Mouse (Mus musculus): Measurements from ENCODE around the gene Caln1.

Caln1 gene

DNA sequence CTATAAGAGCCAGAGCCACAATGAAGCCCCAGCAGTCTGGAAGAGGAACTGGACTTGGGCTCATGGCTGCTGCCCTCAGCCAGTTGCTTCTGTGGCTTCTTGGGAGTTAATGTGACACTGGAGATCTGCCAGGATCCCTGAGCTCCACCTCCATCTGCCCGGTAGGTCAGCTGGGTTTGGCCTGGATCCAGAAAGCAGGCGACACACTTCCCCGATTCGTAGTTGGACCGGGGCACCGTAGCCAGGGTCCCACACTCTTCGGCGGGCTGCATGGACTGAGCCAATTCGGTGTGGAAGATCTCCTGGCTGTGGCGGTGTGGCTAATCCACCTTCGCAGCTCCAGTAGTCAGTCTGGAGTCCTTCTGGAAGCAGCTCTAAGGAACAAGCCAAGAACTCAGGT, at the start of gene Caln1:
TSS of gene Caln1 (plus strand) at position 219 of the 400 bp plus-strand sequence.
- DNase-seq (ENCODE audit: low read depth, low spot score) = no peak

DNA sequence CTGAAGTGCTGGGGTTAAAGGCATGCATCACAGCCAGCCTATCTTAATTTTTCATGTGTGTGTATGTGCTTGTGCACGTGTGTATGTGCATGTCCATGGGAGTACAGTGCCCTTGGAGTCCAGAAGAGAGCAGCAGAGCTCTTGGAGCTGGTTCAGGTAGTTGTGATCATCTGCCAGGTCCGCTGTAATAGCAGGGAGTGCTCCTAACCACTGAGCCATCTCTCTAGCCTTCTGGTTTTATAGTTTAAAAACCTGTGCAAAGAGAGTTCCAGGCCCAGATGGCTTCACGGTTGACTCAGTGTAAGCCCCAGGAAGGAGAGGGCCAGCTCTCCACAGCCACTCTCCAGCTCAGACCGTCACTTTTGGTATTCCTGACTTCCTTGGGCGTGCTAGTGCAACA, 49.5 kb upstream of the Caln1 start:
- DNase-seq (ENCODE audit: low read depth, low spot score) = no peak

DNA sequence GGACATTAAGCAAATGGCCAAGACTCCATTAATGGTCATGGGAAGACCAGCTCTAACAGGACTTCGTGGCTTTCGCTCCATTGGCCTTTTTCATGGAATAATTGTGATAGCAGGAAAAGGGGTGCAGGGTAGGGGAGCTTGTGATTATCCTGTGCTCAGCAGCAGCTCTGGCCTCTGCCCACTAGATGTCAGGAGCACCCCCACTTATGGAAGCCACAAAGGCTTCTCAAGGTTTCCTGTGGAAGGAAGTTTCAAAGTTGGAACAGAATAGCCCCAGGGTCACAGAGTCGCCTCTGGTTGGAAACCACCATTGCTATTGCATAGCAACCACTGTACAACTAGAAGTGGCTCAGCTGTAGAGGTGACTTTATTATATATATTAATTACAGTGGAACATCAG, 48.8 kb upstream of the Caln1 start:
- peak; percentile 16 for DNase-seq (ENCODE audit: low read depth, low spot score)

DNA sequence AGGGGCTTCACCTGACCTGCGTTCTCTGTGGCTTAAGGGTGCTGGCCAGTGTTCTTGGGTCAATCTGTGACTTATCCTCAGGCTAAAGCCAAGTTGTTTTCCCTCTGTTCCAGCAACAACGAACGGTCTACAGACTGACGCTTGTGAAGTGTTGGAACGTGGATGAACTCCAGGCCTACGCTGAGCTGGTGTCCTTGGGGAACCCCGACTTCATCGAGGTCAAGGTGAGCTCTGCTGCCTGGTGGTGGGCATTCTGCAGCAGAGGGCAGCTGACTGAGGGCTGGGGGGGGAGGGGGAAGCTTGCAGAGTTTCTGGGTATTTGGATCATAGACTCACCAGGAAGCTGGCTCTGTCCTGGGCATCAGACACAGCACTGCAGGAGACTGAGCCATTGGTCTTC, 43.8 kb upstream of the Caln1 start:
- no peak for DNase-seq (ENCODE audit: low read depth, low spot score)

DNA sequence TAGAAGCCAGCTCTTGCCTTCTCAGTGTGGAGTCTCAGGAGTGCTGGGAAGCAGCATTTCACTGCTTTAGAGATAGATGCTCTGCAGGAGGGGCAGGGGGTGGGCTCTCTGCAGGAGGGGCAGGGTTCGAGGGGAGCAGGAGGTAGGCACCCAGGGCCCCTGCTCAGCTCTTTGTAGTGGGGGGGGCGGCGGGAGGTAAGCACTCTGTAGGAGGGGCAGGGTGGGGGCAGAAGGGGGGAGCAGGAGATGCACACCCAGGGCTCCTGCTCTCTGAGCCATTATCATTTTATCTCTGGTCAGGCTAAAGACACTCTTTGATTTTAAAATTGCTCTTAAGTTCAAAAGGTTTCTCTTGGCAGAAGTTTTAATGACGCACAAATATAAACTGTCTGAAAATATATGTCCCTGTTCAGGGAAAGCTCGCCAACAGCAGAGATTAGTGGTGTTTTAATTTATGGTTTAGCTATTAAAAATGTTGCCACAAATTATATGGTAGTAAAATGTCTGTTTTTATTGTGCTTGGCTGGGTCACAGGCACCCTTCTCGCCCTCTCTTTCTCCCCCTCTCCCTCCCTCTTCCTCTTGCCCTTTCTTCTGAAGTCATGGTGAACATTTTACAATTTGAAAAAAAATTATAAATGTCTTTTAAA, 41.5 kb upstream of the Caln1 start:
- no peak for DNase-seq (ENCODE audit: low read depth, low spot score)

DNA sequence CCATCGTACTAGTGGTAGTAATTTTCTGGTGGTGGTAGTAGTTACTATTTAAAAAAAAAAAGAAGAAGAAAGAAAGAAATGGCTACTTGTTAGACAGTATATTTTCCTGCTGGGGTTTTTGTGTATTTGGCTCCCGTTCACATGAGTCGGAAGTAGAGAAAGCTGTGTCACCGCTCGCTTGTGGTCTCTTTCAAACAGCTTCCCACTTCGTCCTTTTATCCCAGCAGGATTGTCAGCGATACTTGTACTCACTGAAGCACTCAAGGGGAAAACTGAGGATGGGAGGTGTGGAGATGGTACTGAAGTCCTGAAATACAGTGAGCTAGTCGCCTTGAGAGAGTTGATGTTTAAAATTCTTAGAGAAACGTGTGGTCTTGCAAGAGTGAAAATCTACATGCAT, 40.9 kb upstream of the Caln1 start:
- DNase-seq (ENCODE audit: low read depth, low spot score) = no peak

DNA sequence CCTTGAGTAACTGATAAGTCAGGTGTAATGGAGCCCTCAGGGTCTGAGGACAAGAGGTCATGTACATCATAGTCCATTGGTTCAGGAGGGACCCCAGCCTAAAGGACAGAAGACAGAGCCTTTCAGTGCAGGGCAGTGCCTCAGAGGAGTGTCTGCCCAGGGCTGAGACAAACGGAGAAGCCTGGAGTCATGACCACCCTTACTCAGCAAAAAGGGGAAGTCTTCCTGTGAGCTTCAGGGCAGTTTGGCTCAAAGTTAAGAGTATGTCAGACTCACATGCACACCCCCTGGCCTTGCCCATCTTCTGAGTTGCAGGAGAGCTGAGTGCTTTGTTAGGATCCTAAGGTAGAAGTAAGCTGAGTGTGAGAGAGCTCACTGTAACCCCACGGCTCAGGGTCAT, 39.4 kb upstream of the Caln1 start:
- DNase-seq (ENCODE audit: low read depth, low spot score) = no peak

DNA sequence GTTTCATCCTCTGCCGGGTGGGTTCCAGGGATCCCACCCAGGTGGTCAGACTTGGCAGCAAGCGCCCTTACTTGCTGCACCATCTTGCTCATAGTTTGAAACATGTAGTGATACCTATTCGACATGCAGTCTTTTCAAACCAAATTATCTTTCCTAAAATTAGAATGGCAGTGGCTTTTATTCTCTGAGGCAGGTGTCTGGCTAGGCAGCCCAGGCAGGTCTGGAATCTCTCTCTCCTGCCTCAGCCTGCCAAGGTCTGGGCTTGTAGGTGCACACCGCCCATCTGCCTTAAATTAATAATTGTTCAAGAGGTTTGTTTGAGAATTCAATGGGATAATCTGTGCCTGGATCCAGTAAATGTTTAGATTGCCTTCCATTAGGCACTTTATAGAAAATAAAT, 38.5 kb upstream of the Caln1 start:
- DNase-seq (ENCODE audit: low read depth, low spot score) = no peak

DNA sequence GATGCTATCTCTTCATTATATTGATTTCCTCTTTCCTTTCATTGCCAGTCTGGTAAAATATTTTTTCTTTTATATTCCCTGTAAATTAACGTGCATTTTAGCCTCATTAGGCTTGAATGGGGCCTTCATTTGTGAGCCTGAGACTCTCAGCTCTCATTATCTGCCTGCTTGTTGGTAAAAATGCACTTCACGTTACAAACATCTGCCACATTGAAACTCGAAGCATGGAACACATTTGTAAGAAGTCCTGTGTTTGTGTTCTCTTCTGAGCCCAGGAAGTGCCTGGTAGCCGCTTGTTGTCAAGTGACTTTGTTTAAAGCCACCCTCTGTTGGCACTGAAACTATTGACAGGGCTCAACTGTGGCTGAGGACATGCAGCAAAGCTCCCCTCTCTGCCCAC, 38.0 kb upstream of the Caln1 start:
- no peak for DNase-seq (ENCODE audit: low read depth, low spot score)

DNA sequence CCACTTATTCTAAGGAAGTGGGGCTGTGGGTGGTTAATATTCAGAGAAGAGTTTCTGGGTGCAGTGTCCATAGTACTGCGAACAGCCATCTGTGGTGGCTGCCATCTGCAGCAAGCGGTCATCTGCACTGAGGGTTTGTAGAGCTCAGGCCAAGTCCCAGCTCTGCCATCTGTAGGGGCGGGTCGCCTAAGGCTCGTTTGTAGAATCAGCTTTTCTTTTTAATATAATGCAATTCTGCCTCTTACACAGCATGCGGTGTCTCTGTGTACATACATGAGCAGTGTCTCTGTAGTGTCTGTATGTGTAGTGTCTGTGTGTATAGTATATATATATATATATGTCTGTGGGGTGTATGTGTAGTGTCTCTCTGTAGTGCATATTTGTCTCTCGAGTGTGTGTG, 35.7 kb upstream of the Caln1 start:
- no peak for DNase-seq (ENCODE audit: low read depth, low spot score)

DNA sequence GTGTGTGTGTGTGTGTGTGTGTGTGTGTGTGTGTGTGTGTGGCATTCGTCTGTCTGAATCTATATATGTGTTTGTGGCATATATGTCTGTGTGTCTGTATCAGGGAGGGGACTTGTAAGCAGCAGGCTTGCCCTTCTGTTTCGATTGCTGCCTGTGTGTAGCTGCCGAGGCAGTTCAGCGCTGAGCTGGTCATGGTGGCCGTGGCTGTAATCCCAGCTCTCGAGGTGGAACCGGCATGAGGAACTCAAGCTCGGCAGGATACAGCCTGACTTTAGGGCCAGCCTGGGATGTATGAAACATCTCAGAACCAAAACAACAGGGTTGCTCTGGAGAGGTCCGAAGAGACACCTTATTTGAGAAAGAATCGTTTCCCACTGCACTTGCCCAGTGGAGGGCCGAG, 35.3 kb upstream of the Caln1 start:
- DNase-seq (ENCODE audit: low read depth, low spot score) = no peak

DNA sequence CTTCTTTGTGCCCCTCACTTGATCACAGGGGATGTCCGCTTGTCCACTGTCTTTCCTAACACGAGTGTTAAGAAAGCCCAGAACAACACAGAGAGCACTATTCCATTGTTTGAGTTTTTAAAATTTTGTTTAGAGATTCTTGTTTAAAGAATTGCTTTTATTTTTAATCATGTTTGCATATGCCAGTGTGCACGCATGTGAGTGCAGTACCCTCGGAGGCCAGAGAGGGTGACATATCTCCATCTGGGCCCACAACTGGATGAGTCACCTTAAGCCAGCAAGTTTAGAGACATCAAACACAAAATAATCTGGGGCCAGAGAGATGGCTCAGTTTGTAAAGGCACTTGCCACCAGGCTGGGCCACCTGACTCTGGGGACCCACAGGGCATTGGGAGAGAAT, 33.8 kb upstream of the Caln1 start:
- no peak for DNase-seq (ENCODE audit: low read depth, low spot score)

DNA sequence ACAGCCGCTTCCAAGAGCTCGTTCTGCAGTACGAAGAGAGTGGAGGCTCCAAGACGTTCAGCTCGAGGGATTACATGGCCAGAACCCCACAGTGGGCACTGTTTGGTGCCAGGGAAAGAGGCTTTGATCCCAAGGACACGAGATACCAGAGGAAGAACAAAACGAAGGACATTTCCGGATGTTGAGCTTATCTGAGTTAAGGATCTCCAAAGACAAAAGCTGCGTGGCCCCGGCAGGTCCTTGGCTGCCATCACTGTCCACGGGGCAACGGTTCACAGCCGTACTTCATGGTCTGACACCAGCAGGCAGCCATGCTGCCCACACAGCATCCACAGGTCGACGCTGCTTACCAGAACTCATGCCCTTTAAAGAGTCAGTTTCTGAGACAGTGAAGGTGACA, 28.6 kb upstream of the Caln1 start:
- DNase-seq (ENCODE audit: low read depth, low spot score) = no peak

DNA sequence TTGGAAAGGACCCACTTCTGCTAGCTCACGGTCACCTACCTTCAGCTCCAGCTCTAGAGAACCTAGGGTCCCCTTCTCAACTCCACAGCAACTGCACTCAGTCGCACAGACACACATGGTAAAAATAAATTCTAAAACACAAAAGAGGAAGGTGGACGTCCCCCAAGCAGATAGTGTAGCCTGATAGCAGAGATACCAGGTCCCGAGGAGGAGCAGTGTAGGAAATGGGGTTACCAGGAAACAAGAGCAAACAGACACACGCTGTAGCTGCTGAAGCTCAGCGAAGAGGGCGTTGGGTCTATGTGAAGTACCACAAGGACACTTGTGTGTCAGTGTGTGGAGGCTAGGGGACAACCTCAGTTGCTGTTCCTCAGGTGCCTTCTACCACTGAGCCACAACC, 24.3 kb upstream of the Caln1 start:
- DNase-seq (ENCODE audit: low read depth, low spot score) = no peak

DNA sequence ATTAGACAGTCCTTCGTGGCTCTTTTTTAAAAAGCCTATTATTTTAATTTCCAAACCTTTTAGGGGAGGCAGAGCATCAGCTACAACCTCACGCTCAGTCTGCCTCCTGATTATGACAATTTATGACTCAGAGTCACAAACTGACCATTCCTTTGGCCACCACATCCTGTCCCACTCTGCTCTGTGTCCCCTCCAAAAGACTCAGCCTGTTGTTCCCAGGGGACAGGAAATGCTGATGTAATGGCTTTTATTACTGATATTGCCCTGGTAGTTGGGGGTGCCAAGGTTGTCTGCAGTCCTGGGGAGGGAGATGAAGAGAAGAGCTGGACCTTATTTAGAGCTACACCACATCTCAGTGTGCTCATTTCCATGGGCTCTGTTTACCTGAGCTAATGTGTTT, 23.4 kb upstream of the Caln1 start:
- DNase-seq (ENCODE audit: low read depth, low spot score) = no peak

DNA sequence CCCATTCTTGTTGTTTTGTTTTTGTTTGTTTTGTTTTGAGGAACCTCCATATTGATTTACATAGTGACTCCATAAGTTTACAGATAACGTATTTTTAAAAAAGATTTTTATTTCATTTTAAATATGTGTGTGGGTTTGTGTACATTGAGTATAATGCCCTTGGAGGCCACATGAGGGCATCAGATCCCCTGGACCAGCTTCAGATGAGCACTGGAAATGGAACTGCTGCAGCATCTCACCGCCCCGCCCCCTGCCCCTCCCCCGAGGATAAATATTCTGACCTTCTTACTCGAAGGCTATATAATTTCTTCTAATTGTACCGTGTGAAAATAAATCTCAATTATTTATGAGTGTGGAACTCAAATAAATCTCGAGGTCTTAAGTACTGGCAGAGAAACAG, 14.0 kb upstream of the Caln1 start:
- no peak for DNase-seq (ENCODE audit: low read depth, low spot score)

DNA sequence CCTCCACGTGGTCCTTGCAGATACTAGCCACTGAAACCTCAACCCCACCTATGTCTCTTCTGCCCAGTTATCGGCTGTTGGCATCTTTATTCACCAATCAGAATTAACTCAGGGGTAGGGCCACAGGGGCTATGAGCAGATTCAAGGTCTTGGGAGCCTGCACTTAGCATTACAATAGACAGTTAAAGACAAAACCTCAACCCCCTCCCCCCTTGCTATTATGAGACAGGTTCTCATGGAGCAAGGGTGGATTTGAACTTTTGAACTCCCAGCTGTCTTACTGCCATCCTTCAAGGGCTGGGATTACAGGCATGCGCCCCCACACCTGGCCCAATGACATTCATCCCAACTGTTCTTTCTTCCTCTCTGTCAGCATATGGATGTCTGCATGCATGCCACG, 6.1 kb upstream of the Caln1 start:
- DNase-seq (ENCODE audit: low read depth, low spot score) = peak; percentile 94

DNA sequence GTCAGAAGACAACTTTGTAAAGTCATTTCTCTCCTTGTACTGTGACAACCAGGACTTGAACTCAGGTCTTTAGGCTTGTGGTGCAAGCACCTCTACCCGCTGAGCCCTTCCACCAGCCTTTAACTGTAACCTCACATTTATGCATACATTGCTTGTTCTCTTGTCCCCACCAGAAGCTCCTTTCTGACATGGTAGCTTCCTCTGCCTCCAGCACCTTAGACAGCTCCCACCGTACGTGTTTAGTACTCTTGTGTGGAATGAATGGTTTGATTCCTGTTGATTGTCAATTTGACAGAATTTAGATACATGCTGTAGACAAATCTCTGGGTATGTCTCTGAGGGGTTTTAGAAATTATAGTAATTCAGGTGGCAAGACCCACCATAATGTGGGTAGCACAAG, 5.5 kb upstream of the Caln1 start:
- peak; percentile 82 for DNase-seq (ENCODE audit: low read depth, low spot score)

DNA sequence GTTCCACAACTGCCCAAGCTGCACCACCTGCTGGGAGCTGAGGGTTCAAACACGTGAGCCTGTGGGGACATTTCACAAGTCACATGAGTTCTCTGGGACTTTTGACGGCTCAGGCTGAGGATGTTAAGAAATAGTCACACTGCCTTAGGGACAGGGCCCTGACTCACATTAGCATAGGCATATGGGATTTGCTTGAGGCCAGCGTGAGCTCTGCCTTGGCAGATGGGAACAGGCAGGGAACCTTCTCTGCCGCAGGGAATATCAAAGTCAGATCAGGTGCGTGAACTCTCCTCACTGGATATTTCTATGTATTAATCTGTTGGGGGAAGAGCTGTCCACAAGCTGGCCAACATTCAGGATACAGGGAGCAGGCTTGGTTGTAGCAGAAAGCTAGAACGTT, 1.0 kb upstream of the Caln1 start:
- DNase-seq (ENCODE audit: low read depth, low spot score) = no peak

DNA sequence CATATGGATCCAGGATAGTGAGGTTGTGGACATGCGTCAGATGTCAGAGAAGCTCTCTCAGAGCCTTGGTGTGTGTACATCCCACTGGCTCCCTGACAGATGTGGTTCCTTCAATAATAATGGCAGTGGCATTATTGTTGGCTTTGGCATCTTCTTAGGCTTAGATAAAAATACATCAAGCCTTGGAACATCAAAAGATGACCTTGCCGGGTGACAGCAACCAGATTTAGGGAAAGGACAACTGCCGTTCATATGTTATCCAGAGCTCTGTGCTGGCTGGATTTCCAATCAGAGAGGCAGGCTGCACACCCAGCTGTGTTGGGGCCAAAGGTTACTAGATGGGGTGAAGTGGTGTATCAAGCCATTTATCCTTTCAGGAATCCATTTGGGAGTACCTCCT, 6.2 kb downstream of the Caln1 start:
- no peak for DNase-seq (ENCODE audit: low read depth, low spot score)

DNA sequence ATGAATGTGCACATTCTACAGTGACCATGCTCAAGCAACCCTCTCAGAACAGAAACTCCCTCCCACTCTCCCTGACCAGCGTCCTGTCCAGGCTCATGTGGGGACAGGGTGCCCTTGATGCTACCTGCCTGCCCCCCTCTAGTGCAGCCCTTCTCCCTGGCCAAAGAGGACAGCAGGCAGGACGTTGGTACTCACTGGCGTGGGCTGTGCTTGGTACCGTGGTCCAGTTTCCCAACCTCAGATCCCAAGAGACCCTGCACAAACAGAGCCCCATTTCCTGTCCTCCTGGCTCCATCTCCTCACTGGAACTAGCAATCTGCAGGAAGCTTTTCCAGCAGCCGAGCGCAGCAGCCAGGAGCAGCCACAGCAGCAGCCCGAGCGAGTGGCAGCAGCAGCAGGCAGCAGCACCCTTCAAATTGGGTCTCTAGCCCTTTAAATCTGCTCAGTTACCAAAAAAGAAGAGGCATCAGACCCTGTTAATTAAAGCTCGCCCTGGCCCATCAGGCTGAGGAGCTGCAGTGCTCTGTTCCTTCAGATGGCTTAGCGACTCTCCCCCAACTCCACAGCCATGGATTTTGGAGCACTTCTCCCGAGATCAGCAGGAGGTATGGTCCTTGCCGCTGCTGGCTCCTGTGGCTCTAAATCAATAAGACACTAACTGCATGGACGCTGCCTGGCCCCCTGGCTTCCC, 15.1 kb downstream of the Caln1 start, which contains the start of gene A330070K13Rik:
TSS of gene A330070K13Rik (minus strand) at position 410 of the 691 bp plus-strand sequence.
- no peak for DNase-seq (ENCODE audit: low read depth, low spot score)

DNA sequence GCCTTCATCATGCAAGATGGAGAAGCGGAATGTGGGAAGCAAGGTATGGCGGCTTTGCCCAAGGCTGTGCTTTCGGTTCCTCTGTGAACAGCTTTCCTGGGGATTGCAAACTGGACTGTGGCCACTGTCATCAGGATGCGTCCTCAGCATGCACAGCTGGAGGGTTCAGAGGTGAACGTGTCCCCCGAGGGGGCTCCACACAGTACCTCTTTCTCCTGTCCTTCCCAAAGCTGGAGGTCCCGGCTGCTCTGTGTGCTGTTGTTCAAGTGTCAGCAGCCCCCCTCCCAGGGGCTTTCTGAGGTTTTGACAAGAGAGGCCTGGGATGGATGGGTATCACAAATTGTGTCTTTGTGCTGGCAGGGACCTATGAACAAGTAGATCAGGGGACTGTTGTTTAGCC, 17.2 kb downstream of the Caln1 start:
- no peak for DNase-seq (ENCODE audit: low read depth, low spot score)

DNA sequence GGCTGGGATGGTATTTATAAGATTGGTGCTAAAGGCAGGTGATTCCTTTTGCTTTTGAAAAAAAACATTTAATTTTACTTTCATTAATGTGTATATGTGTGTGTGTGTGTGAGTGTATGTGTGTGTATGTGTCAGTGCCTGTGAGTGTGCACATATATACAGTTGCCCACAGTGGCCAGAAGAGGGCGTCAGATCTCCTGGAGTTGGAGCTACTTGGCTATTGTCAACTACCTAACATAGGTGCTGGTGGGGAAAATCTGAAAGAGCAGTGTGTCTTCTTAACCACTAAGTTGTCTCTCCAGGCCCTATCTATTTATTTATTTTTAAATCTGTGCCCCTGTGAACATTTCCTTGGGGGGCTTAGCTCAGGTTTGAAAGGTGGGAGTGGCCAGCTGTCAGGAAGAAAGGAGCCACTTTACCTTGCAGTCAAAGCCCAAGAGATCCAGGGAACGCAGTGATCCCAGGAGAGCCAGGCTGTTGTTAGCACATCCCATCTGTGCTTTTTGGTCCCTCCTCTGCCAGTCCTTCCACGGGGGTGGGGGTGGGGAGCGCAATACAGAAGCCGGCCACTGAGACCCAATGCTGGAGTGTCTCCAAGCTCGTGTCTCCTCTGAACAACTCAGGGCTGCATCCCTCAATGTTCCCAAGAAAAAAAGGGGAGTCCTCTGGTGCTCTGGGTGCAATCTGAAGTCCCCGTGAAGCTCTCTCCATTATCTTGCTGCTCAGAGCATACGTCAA, 24.5 kb downstream of the Caln1 start:
- DNase-seq (ENCODE audit: low read depth, low spot score) = peak; percentile 15
